Mouse (Mus musculus): ENCODE data around the gene Efcab9. TPM values are rescaled to one million over a fixed set of nuclear protein-coding genes. Genes with fewer than 3 reads are reported as not detected.
A peak's percentile ranks its signal among the peaks of the same experiment; 100 is the strongest.

The Efcab9 gene
- polyA plus RNA-seq, 1 experiment from 2014 or later, result 0.46 TPM

GRCm38 (mm10) chr11:32547391-32547947 is 15.6 kb upstream of the Efcab9 start:
- no peaks in the 10 kb centered on the region for H3K27me3 ChIP-seq
- H3K4me1 ChIP-seq (replicated peaks), result peaks cover 62% of the 10 kb centered on the region
- no peaks in the 10 kb centered on the region for H3K9me3 ChIP-seq (replicated peaks)
- DNase-seq (no peak), ATAC-seq (ENCODE audit: low read depth) (no peak)
- H3K4me2 ChIP-seq, result no peak overlapping the region
- no peak overlapping the region for H3K4me3 ChIP-seq (replicated peaks)
- peak overlapping the region; percentile 32 for H3K27ac ChIP-seq
- H3K36me3 ChIP-seq, result 0 out of 2 replicates have a peak, but pooled peaks cover 11% of the 10 kb centered on the region
- WGBS (ENCODE audit: insufficient replicate concordance), result 70% methylated on average over 10 of the region's 10 CpGs
- H3K9ac ChIP-seq, result no peak overlapping the region

- no peak for DNase-seq
Measured at GRCm38 (mm10) chr11:32546483-32546882, 14.6 kb upstream of the Efcab9 start.

GRCm38 (mm10) chr11:32545605-32546004 is 13.7 kb upstream of the Efcab9 start:
- DNase-seq, result no peak
- no peak overlapping the region for H3K9ac ChIP-seq
- H3K4me2 ChIP-seq, result no peak overlapping the region
- H3K4me1 ChIP-seq (replicated peaks), result peaks cover 62% of the 10 kb centered on the region
- WGBS (ENCODE audit: insufficient replicate concordance), result 89% methylated on average over 12 of the region's 12 CpGs
- no peak for ATAC-seq (ENCODE audit: low read depth)
- no peak overlapping the region for H3K4me3 ChIP-seq (replicated peaks)
- H3K27me3 ChIP-seq, result no peaks in the 10 kb centered on the region
- H3K27ac ChIP-seq, result no peak overlapping the region
- H3K9me3 ChIP-seq (replicated peaks), result no peaks in the 10 kb centered on the region
- 0 out of 2 replicates have a peak, but pooled peaks cover 11% of the 10 kb centered on the region for H3K36me3 ChIP-seq

More at GRCm38 (mm10) chr11:32546483-32546882, 14.6 kb upstream of the Efcab9 start:
- Histone ChIP-seq H3K27me3 (no peaks in the 10 kb centered on the region), H3K9ac (no peak overlapping the region), H3K27ac (peak overlapping the region; percentile 47; the same call in 1 of the 2 replicates), H3K9me3 (replicated peaks) (no peaks in the 10 kb centered on the region), H3K4me1 (replicated peaks) (peaks cover 62% of the 10 kb centered on the region), H3K4me2 (no peak overlapping the region), H3K4me3 (replicated peaks) (no peak overlapping the region), H3K36me3 (0 out of 2 replicates have a peak, but pooled peaks cover 11% of the 10 kb centered on the region)
- no peak for ATAC-seq (ENCODE audit: low read depth)
- 84% methylated on average over 5 of the region's 5 CpGs for WGBS (ENCODE audit: insufficient replicate concordance)

GRCm38 (mm10) chr11:32544497-32544896 is 12.6 kb upstream of the Efcab9 start:
- 95% methylated on average over 5 of the region's 5 CpGs for WGBS (ENCODE audit: insufficient replicate concordance)
- peak overlapping the region; percentile 97 for H3K27ac ChIP-seq
- H3K36me3 ChIP-seq, result 0 out of 2 replicates have a peak, but pooled peaks cover 11% of the 10 kb centered on the region
- peak overlapping the region; percentile 83; the same call in 1 of the 2 replicates for H3K4me2 ChIP-seq
- no peaks in the 10 kb centered on the region for H3K9me3 ChIP-seq (replicated peaks)
- no peak overlapping the region for H3K4me3 ChIP-seq (replicated peaks)
- no peaks in the 10 kb centered on the region for H3K27me3 ChIP-seq
- ATAC-seq (ENCODE audit: low read depth) (no peak), DNase-seq (no peak)
- peak overlapping the region; percentile 84; the same call in 1 of the 2 replicates for H3K9ac ChIP-seq
- H3K4me1 ChIP-seq (replicated peaks), result peaks cover 67% of the 10 kb centered on the region

- Histone ChIP-seq H3K4me3 (replicated peaks) (peak overlapping the region; percentile 53; the same call in 1 of the 2 replicates), H3K9me3 (replicated peaks) (no peaks in the 10 kb centered on the region), H3K9ac (peak overlapping the region; percentile 84), H3K27ac (peak overlapping the region; percentile 97), H3K4me1 (replicated peaks) (peaks cover 72% of the 10 kb centered on the region), H3K36me3 (0 out of 2 replicates have a peak, but pooled peaks cover 11% of the 10 kb centered on the region), H3K27me3 (no peaks in the 10 kb centered on the region), H3K4me2 (peak overlapping the region; percentile 83)
- WGBS (ENCODE audit: insufficient replicate concordance), result 74% methylated on average over 6 of the region's 6 CpGs
- ATAC-seq (ENCODE audit: low read depth) (no peak), DNase-seq (no peak)
Measured at GRCm38 (mm10) chr11:32544041-32544440, 12.2 kb upstream of the Efcab9 start.

- H3K4me1 ChIP-seq (replicated peaks), result peaks cover 81% of the 10 kb centered on the region
- no peaks in the 10 kb centered on the region for H3K9me3 ChIP-seq (replicated peaks)
- H3K27me3 ChIP-seq, result no peaks in the 10 kb centered on the region
- 0 out of 2 replicates have a peak, but pooled peaks cover 11% of the 10 kb centered on the region for H3K36me3 ChIP-seq
- H3K27ac ChIP-seq, result peak overlapping the region; percentile 97
- 8% methylated on average over 3 of the region's 3 CpGs for WGBS (ENCODE audit: insufficient replicate concordance)
- DNase-seq, result peak; percentile 81
- peak; percentile 97 for ATAC-seq (ENCODE audit: low read depth)
- H3K9ac ChIP-seq, result peak overlapping the region; percentile 84
- H3K4me2 ChIP-seq, result peak overlapping the region; percentile 83
- peak overlapping the region; percentile 53 for H3K4me3 ChIP-seq (replicated peaks)
Measured at GRCm38 (mm10) chr11:32542687-32543411, 11.0 kb upstream of the Efcab9 start.

- DNase-seq, result no peak
- Histone ChIP-seq H3K27me3 (no peaks in the 10 kb centered on the region), H3K9me3 (replicated peaks) (no peaks in the 10 kb centered on the region), H3K4me2 (peak overlapping the region; percentile 83), H3K27ac (peak overlapping the region; percentile 97), H3K36me3 (0 out of 2 replicates have a peak, but pooled peaks cover 11% of the 10 kb centered on the region), H3K4me3 (replicated peaks) (peak overlapping the region; percentile 53), H3K4me1 (replicated peaks) (peaks cover 83% of the 10 kb centered on the region), H3K9ac (peak overlapping the region; percentile 84)
- ATAC-seq (ENCODE audit: low read depth), result no peak
- 41% methylated on average over 4 of the region's 4 CpGs for WGBS (ENCODE audit: insufficient replicate concordance)
Measured at GRCm38 (mm10) chr11:32542181-32542580, 10.3 kb upstream of the Efcab9 start.

GRCm38 (mm10) chr11:32540463-32540862 is 8.6 kb upstream of the Efcab9 start:
- Histone ChIP-seq H3K4me1 (replicated peaks) (peaks cover 100% of the 10 kb centered on the region), H3K4me2 (no peak overlapping the region), H3K9ac (0 out of 2 replicates have a peak overlapping the region, but pooled peaks have one; percentile 84), H3K36me3 (no peaks in the 10 kb centered on the region), H3K27me3 (no peaks in the 10 kb centered on the region), H3K4me3 (replicated peaks) (no peak overlapping the region), H3K9me3 (replicated peaks) (no peaks in the 10 kb centered on the region), H3K27ac (peak overlapping the region; percentile 97; the same call in 1 of the 2 replicates)
- ATAC-seq (ENCODE audit: low read depth), result no peak
- WGBS (ENCODE audit: insufficient replicate concordance), result 60% methylated on average over 6 of the region's 6 CpGs
- no peak for DNase-seq

GRCm38 (mm10) chr11:32539717-32540116 is 7.8 kb upstream of the Efcab9 start:
- ATAC-seq (ENCODE audit: low read depth) (no peak), DNase-seq (no peak)
- no peaks in the 10 kb centered on the region for H3K27me3 ChIP-seq
- H3K4me1 ChIP-seq (replicated peaks), result peaks cover 100% of the 10 kb centered on the region
- H3K9ac ChIP-seq, result 0 out of 2 replicates have a peak overlapping the region, but pooled peaks have one; percentile 15
- H3K9me3 ChIP-seq (replicated peaks), result no peaks in the 10 kb centered on the region
- H3K36me3 ChIP-seq, result no peaks in the 10 kb centered on the region
- no peak overlapping the region for H3K4me2 ChIP-seq
- H3K27ac ChIP-seq, result peak overlapping the region; percentile 97
- H3K4me3 ChIP-seq (replicated peaks), result no peak overlapping the region
- 72% methylated on average over 7 of the region's 7 CpGs for WGBS (ENCODE audit: insufficient replicate concordance)

- 0 out of 2 replicates have a peak overlapping the region, but pooled peaks have one; percentile 6 for H3K4me2 ChIP-seq
- WGBS (ENCODE audit: insufficient replicate concordance), result 22% methylated on average over 4 of the region's 4 CpGs
- peak overlapping the region; percentile 97 for H3K27ac ChIP-seq
- no peaks in the 10 kb centered on the region for H3K36me3 ChIP-seq
- peak overlapping the region; percentile 19; the same call in 1 of the 2 replicates for H3K9ac ChIP-seq
- no peaks in the 10 kb centered on the region for H3K9me3 ChIP-seq (replicated peaks)
- ATAC-seq (ENCODE audit: low read depth), result no peak; the same call in 1 of the 2 replicates
- H3K4me3 ChIP-seq (replicated peaks), result no peak overlapping the region
- no peak for DNase-seq
- no peaks in the 10 kb centered on the region for H3K27me3 ChIP-seq
- peaks cover 100% of the 10 kb centered on the region for H3K4me1 ChIP-seq (replicated peaks)
Measured at GRCm38 (mm10) chr11:32538846-32539245, 7.0 kb upstream of the Efcab9 start.

- Histone ChIP-seq H3K27ac (peak overlapping the region; percentile 97), H3K36me3 (no peaks in the 10 kb centered on the region), H3K4me2 (peak overlapping the region; percentile 6; the same call in 1 of the 2 replicates), H3K9ac (peak overlapping the region; percentile 19; the same call in 1 of the 2 replicates), H3K4me1 (replicated peaks) (peaks cover 100% of the 10 kb centered on the region), H3K4me3 (replicated peaks) (no peak overlapping the region), H3K9me3 (replicated peaks) (no peaks in the 10 kb centered on the region), H3K27me3 (no peaks in the 10 kb centered on the region)
- no peak for ATAC-seq (ENCODE audit: low read depth)
- WGBS (ENCODE audit: insufficient replicate concordance), result 51% methylated on average over 6 of the region's 6 CpGs
- no peak for DNase-seq
Measured at GRCm38 (mm10) chr11:32538435-32538834, 6.6 kb upstream of the Efcab9 start.

Measured in liver, embryonic 13.5 days (tissue).